Mouse (Mus musculus) forebrain, embryonic 10.5 days (tissue): ENCODE measurements around the gene Gm9046. TPM values are rescaled to one million over a fixed set of nuclear protein-coding genes. Genes with fewer than 3 reads are reported as not detected.
A peak's percentile ranks its signal among the peaks of the same experiment; 100 is the strongest.
"Not testable (repeated sequence)": the region's sequence is repeated elsewhere in the genome, so short reads cannot be mapped to it uniquely, and the experiment has no call there.

Experiments used
- DNase-seq: peaks from one replicate; pipeline ENCODE4 v3.0.0-alpha.2; 2017; ENCODE audit warnings: low spot score; ENCODE audit errors: extremely low spot score
- H3K27ac ChIP-seq: fragments of 300-500 bp; sonication (generic); 2 replicates; pipeline ENCODE4 v1.5.1; 2016; ENCODE audit warnings: mild to moderate bottlenecking
- H3K27me3 ChIP-seq: fragments of 300-500 bp; sonication (generic); 2 replicates; pipeline ENCODE4 v1.6.1; 2016; ENCODE audit warnings: mild to moderate bottlenecking; ENCODE audit not compliant: poor library complexity, severe bottlenecking
- H3K36me3 ChIP-seq: fragments of 300-500 bp; sonication (generic); replicated peaks from 2 replicates; pipeline ENCODE4 v1.6.1; 2016; ENCODE audit warnings: mild to moderate bottlenecking, moderate library complexity
- H3K4me1 ChIP-seq: fragments of 300-500 bp; sonication (generic); 2 replicates; pipeline ENCODE4 v1.6.1; 2016
- H3K4me3 ChIP-seq: fragments of 300-500 bp; sonication (generic); 2 replicates; pipeline ENCODE4 v1.5.1; 2016; ENCODE audit warnings: mild to moderate bottlenecking, moderate library complexity
- H3K9me3 ChIP-seq: fragments of 300-500 bp; sonication (generic); 2 replicates; pipeline ENCODE4 v1.6.1; 2016; ENCODE audit warnings: mild to moderate bottlenecking, moderate library complexity
- WGBS: fragments of 180-500 bp; shearing (Covaris S2); methylation state at CpG from one replicate; pipeline ENCODE4 v1.1.7; 2016; 5-methylcytosine and 5-hydroxymethylcytosine counted together
- polyA plus RNA-seq: library from polyadenylated mRNA; unstranded; fragments of >200 nt; fragmentation: Nextera tagmentation; extraction: Ambion mirVana; gene quantifications from 2 replicates; pipeline ENCODE4 v1.2.1, GENCODE M21; 2016

The Gm9046 gene
- polyA plus RNA-seq, result not detected in 2 replicates

- not testable (repeated sequence) for H3K27me3 ChIP-seq, H3K27ac ChIP-seq, H3K9me3 ChIP-seq, DNase-seq, H3K36me3 ChIP-seq, H3K4me3 ChIP-seq, H3K4me1 ChIP-seq
- no CpG with 5 or more reads among the region's 14 CpGs for WGBS
Measured at GRCm38 (mm10) chr10:118343155-118343554, at the start of gene Gm9046. TSS of gene Gm9046 (minus strand) at chr10:118343255.

GRCm38 (mm10) chr10:118370443-118370842, 27.4 kb upstream of the Gm9046 start:
- peak; percentile 83 for DNase-seq
- H3K27ac ChIP-seq, result no peak overlapping the region
- peak overlapping the region; percentile 23 for H3K4me3 ChIP-seq
- H3K9me3 ChIP-seq, result no peaks in the 10 kb centered on the region
- 19% methylated on average over 10 of the region's 10 CpGs for WGBS
- H3K36me3 ChIP-seq, result no peaks in the 10 kb centered on the region
- no peaks in the 10 kb centered on the region for H3K27me3 ChIP-seq
- 0 out of 2 replicates have a peak, but pooled peaks cover 3% of the 10 kb centered on the region for H3K4me1 ChIP-seq

GRCm38 (mm10) chr10:118369518-118369917, 26.5 kb upstream of the Gm9046 start:
- H3K27me3 ChIP-seq, result no peaks in the 10 kb centered on the region
- DNase-seq, result no peak
- no peaks in the 10 kb centered on the region for H3K9me3 ChIP-seq
- 92% methylated on average over 9 of the region's 9 CpGs for WGBS
- no peak overlapping the region for H3K27ac ChIP-seq
- no peak overlapping the region for H3K4me3 ChIP-seq
- H3K36me3 ChIP-seq, result no peaks in the 10 kb centered on the region
- H3K4me1 ChIP-seq, result 0 out of 2 replicates have a peak, but pooled peaks cover 3% of the 10 kb centered on the region

- not testable (repeated sequence) for H3K4me1 ChIP-seq, H3K9me3 ChIP-seq, H3K4me3 ChIP-seq, H3K27me3 ChIP-seq, DNase-seq, H3K36me3 ChIP-seq, H3K27ac ChIP-seq
- no CpG with 5 or more reads among the region's 11 CpGs for WGBS
Measured at GRCm38 (mm10) chr10:118354005-118354404, 10.9 kb upstream of the Gm9046 start, which contains the start of gene Gm9049. TSS of gene Gm9049 (minus strand) at chr10:118354105.

GRCm38 (mm10) chr10:118348579-118348978, 5.5 kb upstream of the Gm9046 start, which contains the start of gene Gm9048:
TSS of gene Gm9048 (minus strand) at chr10:118348679.
- not testable (repeated sequence) for H3K4me1 ChIP-seq
- WGBS, result 67% methylated on average over 1 of the region's 14 CpGs

GRCm38 (mm10) chr10:118337731-118338130, 5.3 kb downstream of the Gm9046 start, which contains the start of gene Gm9045:
TSS of gene Gm9045 (minus strand) at chr10:118337831.
- not testable (repeated sequence) for H3K27me3 ChIP-seq, H3K4me1 ChIP-seq, H3K27ac ChIP-seq, H3K36me3 ChIP-seq, DNase-seq, H3K9me3 ChIP-seq, H3K4me3 ChIP-seq
- no CpG with 5 or more reads among the region's 14 CpGs for WGBS

More at GRCm38 (mm10) chr10:118348579-118348978, 5.5 kb upstream of the Gm9046 start, which contains the start of gene Gm9048:
- not testable (repeated sequence) for H3K9me3 ChIP-seq, H3K4me3 ChIP-seq, DNase-seq, H3K27me3 ChIP-seq, H3K27ac ChIP-seq, H3K36me3 ChIP-seq

- not testable (repeated sequence) for H3K4me3 ChIP-seq, H3K9me3 ChIP-seq, H3K36me3 ChIP-seq, H3K4me1 ChIP-seq, H3K27ac ChIP-seq, H3K27me3 ChIP-seq, DNase-seq
- WGBS, result no CpG with 5 or more reads among the region's 14 CpGs
Measured at GRCm38 (mm10) chr10:118332308-118332707, 10.7 kb downstream of the Gm9046 start, which contains the start of gene Gm9044. TSS of gene Gm9044 (minus strand) at chr10:118332408.

GRCm38 (mm10) chr10:118326869-118327268, 16.2 kb downstream of the Gm9046 start, which contains the start of gene Gm9040:
TSS of gene Gm9040 (minus strand) at chr10:118326969.
- H3K27ac ChIP-seq, H3K27me3 ChIP-seq, H3K9me3 ChIP-seq, H3K4me3 ChIP-seq, DNase-seq, H3K4me1 ChIP-seq, H3K36me3 ChIP-seq: not testable (repeated sequence)
- no CpG with 5 or more reads among the region's 11 CpGs for WGBS

GRCm38 (mm10) chr10:118319024-118319423, 24.0 kb downstream of the Gm9046 start:
- Histone ChIP-seq H3K4me1 (no peaks in the 10 kb centered on the region), H3K4me3 (no peak overlapping the region), H3K27me3 (no peaks in the 10 kb centered on the region), H3K9me3 (no peaks in the 10 kb centered on the region), H3K36me3 (no peaks in the 10 kb centered on the region), H3K27ac (no peak overlapping the region)
- DNase-seq, result no peak
- WGBS, result 88% methylated on average over 8 of the region's 8 CpGs

GRCm38 (mm10) chr10:118302133-118302532, 40.9 kb downstream of the Gm9046 start:
- H3K4me1 ChIP-seq, H3K27ac ChIP-seq, H3K9me3 ChIP-seq, H3K27me3 ChIP-seq, DNase-seq, H3K36me3 ChIP-seq, H3K4me3 ChIP-seq: not testable (repeated sequence)
- 46% methylated on average over 2 of the region's 2 CpGs for WGBS

GRCm38 (mm10) chr10:118294938-118295337, 48.1 kb downstream of the Gm9046 start, which contains the start of gene Iltifb:
TSS of gene Iltifb (minus strand) at chr10:118295038.
- H3K4me3 ChIP-seq, result no peak within 1 kb of the TSS
- no peak for DNase-seq
- 95% methylated on average over 6 of the region's 6 CpGs for WGBS

More at GRCm38 (mm10) chr10:118294938-118295337, 48.1 kb downstream of the Gm9046 start, which contains the start of gene Iltifb:
- Histone ChIP-seq H3K36me3 (no peaks in the 10 kb centered on the region), H3K27me3 (no peaks in the 10 kb centered on the region), H3K4me1 (no peaks in the 10 kb centered on the region), H3K27ac (no peak within 1 kb of the TSS), H3K9me3 (no peaks in the 10 kb centered on the region)
